Mouse (Mus musculus): ENCODE measurements around the gene Foxk1. TPM values are rescaled to one million over a fixed set of nuclear protein-coding genes. Genes with fewer than 3 reads are reported as not detected.

Gene Foxk1
- total RNA-seq (2015; ENCODE audit: low replicate concordance) = 3.7 and 5.0 TPM in 2 replicates
- 2.0 and 2.8 TPM in 2 replicates for total RNA-seq (2017; ENCODE audit: low replicate concordance)

DNA sequence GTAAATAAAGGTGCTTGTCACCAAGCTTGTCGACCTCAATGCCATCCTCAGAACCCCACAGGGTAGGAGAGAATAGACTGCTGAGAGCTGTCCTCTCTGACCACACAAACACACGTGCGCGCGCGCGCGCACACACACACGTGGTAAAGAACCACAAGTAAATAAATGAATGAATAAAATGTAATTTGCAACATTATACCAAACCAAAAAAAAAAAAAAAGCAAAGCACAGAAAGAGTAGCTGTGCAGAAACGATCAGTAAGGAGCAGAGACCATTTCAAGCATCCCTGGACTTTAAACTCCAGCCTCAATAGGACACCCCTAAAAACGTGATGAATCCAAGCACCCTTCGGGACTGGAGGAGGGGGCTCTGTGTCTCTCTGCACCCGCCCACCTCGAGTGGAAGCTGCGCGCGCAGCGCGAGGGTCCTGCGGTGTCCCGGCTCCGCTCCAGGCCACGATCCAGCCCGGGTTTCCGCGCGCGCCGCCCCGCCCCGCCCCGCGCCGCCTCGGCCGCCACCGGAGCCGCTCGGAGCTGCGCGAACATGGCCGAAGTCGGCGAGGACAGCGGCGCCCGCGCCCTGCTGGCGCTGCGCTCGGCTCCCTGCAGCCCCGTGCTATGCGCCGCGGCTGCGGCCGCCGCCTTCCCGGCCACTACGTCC, at the start of gene Foxk1:
Gene Foxk1, plus strand, starts transcription at position 517 of the 660 bp plus-strand sequence.
- ATAC-seq (replicated peaks; ENCODE audit: low FRiP score, poor library complexity, severe bottlenecking) = peak; percentile 81

DNA sequence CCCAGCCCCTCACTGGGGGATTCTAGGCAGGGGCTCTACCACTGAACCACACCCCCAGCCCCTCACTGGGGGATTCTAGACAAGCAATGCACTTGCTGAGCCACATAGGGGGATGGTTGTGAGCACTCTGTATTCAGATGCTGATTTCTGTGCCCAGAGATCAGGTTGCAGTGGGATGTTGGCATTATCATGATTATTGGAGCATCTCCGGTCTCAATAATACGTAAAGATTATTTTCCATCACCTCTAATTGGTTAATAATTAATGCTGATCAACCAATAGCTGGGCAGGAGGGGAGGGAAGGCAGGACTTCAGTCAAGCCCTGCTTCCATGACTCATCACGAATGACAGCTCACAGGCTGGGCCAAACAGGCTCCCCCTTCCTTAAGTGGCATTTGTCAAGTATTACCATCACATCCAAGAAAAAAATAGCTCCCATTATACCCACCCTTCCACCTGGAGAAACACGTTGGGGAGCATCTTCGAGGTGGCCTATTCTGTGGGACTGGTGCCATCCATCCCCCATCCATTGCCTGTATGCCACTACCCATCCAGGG, 48.9 kb upstream of the Foxk1 start:
- no peak for ATAC-seq (replicated peaks; ENCODE audit: low FRiP score, poor library complexity, severe bottlenecking)

DNA sequence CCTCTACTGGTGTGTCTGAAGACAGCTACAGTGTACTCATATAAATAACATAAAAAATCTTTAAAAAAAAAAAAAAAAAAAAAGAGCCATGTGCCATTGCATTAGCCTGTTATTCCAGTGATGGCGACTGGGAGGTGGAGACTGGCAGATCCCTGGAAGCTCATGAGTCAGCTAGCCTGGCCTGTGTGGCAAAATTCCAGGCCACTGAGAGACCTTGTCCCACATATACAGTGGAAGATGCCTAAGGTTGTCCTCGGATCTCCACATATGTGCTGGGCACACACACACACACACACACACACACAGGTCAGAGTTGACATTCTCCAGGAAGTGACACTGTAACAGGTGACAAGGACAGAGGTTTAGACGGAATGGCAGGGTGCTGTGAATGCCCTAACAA, 46.2 kb upstream of the Foxk1 start:
- ATAC-seq (replicated peaks; ENCODE audit: low FRiP score, poor library complexity, severe bottlenecking) = no peak

DNA sequence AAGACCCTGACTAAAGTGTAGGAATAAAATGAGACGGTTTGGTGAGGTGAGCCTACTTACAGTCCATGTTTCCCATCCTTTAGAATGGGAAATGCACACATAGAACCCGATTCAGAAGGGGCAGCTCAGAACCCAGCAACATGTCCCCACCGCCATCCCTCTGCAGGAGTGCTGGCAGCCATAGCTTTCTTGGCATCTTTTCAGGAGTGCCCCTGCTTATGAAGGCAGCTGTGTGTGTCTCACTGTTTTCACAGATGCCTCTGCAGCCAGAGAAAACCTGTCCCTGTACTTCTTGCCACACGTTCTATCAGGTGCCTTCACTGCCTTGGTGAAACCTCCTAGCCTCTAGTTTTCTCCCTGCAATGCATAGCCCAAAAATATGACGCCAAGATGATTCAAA, 40.1 kb upstream of the Foxk1 start:
- ATAC-seq (replicated peaks; ENCODE audit: low FRiP score, poor library complexity, severe bottlenecking) = no peak

DNA sequence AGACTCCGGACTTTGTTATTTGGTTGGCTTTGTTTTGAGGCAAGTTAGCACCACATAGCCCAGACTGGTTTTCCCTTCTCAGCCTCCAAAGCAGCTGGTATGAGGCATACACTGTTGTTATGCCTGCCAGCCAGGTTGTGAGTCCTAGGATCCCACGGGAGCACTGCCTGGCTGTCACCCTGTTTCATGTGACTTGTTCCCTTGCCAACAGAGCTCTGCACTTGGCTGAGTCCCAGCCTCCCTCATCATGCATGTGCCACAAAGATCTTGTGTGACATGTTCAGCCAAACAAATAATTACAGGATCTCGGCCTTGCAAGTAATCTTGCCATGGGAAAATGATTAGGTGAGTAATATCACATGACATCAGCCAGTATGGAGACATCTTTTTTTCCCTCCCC, 38.4 kb upstream of the Foxk1 start:
- no peak for ATAC-seq (replicated peaks; ENCODE audit: low FRiP score, poor library complexity, severe bottlenecking)

DNA sequence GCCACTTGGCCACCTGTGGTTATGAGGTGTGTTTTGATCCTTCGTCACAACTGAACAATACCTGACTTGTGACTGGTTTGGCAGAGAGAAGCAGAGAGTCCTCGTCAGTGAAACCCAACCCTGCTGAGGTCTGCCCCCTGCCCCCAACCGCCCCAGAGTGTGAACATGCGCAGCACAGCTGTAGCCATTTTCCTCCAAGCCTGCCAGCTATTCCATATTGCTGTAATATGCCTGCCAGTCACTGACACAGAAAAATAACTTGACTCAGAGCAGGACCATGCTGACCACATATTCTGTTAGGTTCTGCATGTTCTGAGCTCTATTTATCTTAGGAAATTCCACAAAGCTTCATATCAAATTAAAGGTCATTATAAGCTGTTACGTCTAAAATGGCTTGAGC, 37.2 kb upstream of the Foxk1 start:
- no peak for ATAC-seq (replicated peaks; ENCODE audit: low FRiP score, poor library complexity, severe bottlenecking)

DNA sequence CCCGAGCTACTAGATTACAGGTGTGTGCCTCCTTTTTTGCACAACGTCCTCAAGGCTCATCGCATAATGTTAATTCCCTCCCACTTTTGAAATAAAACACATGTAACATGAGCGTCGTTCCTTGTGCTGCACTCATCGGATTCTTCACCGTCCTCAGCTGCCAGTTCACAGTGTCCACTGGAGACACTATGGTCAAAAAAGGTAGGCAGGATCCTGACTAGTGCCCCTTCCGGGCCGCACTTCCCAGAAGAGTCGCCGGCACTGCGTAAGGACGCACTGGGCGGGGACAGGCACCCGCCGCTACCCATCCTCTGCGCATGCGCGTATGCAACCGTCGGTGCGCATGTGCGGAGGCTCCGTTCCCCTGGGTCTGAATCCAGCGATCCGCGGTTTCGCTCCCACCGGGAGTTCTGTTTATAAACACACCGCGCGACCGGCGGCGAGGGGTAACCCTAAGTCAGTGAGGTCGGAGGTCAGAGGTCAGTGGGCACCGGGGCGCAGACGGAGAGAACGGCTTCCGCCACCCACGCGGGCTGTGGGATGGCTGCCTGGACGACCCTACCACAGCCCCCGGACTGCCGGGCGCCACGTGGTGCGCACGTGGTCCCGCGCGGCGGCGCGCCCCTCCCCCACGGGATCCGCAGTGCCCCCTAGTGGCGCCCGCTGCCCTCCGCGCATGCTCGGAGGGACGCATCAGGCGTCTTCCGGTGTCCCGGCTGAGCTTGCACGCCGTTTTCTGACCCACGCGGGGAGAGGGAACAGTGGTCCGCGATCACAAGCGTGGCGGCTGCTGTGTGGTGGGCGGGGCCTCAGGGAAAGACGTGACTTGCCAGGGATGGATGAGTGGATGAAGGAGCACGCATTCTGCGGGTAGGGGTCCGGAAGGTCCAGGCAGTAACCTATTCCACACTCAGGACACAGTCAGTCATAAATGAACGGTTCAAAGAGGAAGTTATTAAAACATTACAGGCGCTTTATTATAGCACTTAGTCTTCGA, 33.9 kb upstream of the Foxk1 start:
- peak; percentile 96 for ATAC-seq (replicated peaks; ENCODE audit: low FRiP score, poor library complexity, severe bottlenecking)

DNA sequence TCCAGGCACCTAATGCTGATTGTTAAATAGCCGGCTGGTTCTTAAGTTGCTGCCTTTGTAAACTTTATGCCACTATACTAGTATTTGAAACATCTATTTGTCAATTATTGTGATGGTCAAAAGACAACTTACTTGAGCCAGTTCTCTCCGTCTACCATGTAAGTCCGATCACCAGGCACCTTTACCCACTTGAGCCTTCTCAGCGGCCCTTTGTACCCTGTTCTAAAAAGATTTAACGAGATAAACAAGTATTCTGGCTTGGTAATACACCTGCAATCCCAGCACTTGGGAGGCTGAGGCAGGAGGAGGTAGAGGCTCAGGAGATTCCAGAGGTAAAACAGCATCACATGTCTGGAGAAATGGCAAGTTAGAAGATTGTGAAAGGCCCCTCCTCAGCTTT, 33.2 kb upstream of the Foxk1 start:
- no peak for ATAC-seq (replicated peaks; ENCODE audit: low FRiP score, poor library complexity, severe bottlenecking)

DNA sequence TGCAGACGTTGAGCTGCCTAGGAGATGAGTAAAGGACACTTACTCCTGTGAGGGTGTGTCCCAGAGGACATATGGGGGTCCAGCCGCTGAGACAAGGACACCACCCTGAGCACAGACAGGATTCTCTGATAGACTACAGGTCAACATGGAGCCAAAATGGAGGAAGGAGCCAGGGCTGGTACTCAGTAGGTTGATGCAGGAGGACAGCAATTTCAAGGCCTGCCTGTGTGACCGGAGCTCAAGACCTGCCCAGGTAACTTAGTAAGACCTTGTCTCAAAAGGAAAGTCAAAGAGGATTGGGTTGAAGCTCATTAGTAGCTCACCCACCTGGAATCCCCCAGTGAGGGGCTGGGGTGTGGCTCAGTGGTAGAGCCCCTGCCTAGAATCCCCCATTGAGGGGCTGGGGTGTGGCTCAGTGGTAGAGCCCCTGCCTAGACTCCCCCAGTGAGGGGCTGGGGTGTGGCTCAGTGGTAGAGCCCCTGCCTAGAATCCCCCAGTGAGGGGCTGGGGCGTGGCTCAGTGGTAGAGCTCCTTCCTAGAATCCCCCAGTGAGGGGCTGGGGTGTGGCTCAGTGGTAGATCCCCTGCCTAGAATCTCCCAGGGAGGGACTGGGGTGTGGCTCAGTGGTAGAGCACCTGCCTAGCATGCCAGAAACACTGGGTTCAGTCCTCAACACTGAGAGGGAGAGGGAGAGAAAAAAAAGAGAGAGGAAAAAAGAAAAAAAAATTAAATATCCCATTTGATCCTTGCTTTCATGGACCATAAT, 30.7 kb upstream of the Foxk1 start:
- no peak for ATAC-seq (replicated peaks; ENCODE audit: low FRiP score, poor library complexity, severe bottlenecking)

DNA sequence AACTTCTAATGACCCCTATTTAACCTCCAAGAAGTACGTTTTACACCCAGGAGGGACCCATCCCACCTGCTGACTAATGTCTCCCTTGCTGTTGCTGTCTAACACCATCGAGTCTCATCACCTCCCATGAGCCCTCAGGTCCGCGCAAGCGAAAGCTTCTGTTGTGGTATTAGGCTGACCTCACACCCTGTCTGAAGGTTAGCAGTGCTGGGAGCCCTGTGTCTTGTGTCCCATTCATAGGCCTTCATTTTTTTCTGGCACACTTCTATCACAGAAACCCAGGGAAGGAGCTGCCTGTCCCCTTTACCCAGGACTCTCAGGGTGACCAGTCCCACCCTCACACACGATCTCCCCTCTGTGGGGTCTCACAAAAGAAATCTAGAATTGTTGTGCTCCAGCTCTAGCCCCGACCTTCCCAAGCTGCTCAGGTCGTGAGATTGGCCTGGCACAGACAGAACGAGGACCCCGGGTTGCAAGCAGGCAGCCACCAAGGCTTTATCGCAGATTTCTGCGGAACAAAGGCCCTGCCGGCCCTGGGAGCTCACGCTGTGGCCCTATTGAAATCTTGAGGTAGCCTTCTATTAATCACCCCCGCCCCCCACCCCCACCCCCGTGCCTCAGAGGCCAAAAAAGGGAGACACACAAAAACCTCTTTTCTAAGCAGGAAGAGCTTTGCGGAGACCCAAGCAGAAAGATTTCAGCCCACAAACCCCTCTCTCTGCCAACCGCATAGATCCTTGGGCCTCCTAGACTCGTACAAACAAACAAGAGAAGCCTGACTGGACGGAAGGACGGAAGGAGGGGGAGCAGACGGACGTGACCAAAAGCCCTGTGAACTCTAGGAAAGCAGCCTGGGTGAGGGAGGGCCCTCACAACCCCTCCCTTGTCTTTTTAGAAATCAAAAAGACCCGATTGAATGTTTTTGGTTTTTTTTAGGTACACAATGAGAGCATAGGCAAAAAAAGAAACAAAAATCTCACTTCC, 29.8 kb upstream of the Foxk1 start:
- ATAC-seq (replicated peaks; ENCODE audit: low FRiP score, poor library complexity, severe bottlenecking) = no peak

DNA sequence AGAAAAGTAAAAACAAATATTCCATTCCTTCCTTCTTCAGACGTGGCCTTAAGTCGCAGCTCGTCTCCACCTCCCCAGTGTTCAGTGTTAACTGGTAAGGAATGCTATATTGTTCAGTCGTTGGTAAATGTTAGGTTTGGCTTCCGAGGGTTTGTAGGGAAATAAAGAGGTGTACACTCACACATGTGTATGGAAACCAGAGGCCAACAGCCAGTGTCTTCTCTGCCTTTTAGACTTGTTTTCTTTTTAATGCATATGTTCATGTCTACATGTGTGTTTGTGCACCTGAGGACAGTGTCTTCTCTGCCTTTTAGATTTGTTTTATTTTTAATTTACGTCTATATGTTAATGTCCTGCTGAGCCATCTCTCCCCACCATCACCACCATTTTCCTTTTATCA, 29.1 kb upstream of the Foxk1 start:
- no peak for ATAC-seq (replicated peaks; ENCODE audit: low FRiP score, poor library complexity, severe bottlenecking)

DNA sequence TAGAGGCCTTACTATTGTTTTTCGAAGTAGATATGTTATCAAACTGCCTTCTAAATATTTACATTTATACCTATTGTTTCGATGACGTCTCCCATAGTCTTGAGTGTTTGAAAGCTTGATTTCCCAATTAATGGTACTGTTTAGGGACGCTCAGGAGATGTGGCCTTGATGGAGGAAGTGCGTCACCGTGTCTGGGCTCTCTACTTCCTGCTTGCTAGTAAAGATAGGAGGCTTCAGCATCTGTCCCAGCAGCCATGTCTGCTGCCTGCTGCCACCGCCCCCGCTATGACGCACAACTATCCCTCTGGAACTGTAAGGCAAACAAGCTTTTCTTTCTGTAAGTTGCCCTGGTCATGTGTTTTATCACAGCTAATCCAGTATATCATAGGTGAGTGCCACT, 27.0 kb upstream of the Foxk1 start:
- ATAC-seq (replicated peaks; ENCODE audit: low FRiP score, poor library complexity, severe bottlenecking) = no peak

DNA sequence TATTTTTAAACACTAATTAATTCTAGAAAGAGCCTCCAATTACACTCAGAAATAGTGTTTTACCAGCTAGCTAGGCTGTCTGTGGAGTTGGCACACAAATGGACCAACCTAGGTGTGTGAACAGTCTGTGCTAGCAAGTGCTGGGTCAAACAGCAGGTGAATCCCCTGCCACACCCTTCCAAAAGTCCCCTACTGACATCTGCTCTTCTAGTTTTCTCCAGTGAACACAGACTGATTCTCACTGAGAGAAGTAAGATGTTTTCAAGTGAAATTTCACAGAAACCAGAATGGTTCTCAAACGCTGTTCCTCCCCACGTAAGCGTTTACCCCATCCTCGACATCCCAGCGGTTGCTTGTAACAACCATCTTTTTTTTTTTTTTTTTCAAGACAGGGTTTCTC, 25.7 kb upstream of the Foxk1 start:
- no peak for ATAC-seq (replicated peaks; ENCODE audit: low FRiP score, poor library complexity, severe bottlenecking)

DNA sequence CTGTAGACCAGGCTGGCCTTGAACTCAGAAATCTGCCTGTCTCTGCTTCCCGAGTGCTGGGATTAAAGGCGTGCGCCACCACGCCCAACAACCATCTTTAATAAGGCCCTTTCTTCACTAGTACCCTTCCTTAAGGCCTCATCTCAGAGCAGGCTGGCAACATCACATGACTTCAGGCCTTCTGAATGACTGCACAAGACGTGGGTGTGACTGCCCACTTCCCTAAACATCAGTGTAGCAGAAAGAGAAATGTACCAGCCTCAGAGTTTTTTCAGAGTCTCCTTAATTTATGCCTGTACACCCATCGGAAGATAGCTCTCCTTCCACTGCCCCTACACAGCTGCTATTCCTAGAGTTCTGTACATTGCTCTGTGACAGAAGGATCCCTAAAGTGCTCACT, 25.2 kb upstream of the Foxk1 start:
- no peak for ATAC-seq (replicated peaks; ENCODE audit: low FRiP score, poor library complexity, severe bottlenecking)

DNA sequence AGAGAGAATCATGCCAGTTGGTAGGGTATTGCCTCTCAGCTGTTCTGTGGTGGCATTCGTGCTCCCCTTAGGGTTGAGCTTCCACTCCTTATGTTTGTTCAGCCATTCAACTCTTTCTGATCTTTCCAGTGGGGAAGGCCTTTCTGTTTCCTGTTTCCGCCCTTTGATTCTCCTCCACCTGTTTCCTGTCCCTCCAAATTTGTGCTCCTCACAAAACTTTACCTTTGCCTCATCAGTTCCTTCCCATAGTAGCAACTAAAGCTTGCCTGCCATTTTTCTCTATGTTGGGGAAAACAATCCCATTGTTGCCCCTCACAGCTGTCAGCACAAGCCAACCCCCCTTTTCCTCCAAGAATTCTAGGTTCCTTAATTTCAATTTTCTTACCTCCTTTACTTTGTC, 23.2 kb upstream of the Foxk1 start:
- ATAC-seq (replicated peaks; ENCODE audit: low FRiP score, poor library complexity, severe bottlenecking) = no peak

DNA sequence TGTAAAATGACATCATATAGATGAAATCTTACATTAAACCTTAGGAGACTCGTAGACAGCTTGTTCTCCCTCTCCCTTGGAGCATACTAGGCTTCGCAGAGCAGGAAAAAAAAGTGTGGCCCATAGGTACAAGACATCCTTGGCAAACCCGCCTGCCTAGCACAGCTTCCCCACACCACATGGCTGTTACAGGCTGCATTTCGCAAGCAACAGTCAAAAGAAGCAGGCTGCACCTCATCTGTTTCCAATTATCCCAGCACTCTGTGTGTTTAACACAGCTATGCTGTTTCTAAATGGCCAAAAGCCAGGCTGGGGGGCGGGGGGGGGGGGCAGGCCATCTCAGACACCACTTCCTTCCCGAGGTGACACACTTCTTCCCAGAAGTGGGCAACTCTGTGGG, 20.8 kb upstream of the Foxk1 start:
- ATAC-seq (replicated peaks; ENCODE audit: low FRiP score, poor library complexity, severe bottlenecking) = no peak

DNA sequence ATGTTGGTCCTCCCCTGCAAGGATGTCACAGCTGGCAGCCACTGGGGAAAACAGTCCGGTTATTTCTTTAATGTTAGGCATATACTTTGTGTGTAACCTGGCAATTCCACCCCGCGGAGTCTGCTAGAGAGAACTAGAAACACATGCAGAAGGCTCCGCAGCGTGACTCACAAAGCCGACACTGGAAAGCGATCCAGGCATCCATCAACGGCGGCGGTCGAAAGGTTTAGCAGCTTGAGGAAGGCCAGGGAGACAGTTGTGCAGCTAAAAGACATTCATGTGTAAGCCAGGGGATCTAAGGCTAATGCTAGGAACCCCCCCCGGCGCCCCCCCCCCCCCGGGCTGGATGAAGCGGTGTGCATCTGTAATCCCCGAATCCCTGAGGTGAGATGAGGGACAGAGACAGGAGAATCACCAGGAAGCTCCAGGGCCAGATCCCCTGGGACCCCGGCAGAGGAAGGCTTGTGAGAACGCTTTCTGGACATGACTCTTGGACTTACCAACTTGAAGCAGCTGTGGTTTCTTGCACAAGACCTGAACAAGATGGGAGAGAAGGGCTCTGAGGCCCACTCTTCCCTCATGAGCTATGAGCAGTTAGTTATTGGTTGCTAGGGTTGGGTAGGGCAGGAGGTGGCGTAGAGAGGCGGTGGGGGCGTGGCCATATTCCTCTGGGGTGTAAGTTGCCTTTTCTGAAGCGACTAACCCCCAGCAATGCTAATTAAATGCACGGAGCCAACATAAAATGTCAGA, 16.2 kb upstream of the Foxk1 start:
- no peak for ATAC-seq (replicated peaks; ENCODE audit: low FRiP score, poor library complexity, severe bottlenecking)

DNA sequence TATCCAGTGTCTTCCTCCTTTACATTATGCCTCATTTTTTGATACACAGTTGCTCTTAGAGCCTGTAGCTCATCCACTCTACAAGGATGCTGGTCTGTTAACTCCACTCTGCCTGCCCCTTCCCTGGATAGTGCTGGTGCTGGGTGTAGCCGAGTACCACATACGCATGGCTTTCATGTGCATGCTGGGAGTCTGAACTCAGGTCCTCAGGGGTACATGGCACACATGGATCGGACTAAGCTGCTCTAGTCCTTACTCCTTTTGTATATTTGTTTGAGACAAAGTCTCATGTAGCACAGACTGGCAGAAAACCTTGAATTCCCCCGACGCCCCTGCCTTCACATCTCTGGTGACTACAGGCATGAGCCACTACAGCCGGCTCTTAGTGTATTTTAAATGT, 15.0 kb upstream of the Foxk1 start:
- ATAC-seq (replicated peaks; ENCODE audit: low FRiP score, poor library complexity, severe bottlenecking) = no peak
